Mouse (Mus musculus) intestine, postnatal 0 days (tissue): ENCODE data around the gene Mobp. TPM values are rescaled to one million over a fixed set of nuclear protein-coding genes. Genes with fewer than 3 reads are reported as not detected.
A peak's percentile ranks its signal among the peaks of the same experiment; 100 is the strongest.
"Not testable (repeated sequence)": the region's sequence is repeated elsewhere in the genome, so short reads cannot be mapped to it uniquely, and the experiment has no call there.

Experiments used
- ATAC-seq: fragments of 200-750 bp; cut with Nextera tagmentation; 2 replicates; pipeline ENCODE4 v1.8.0; 2017; ENCODE audit warnings: mild to moderate bottlenecking, moderate TSS enrichment, moderate library complexity
- H3K27ac ChIP-seq: fragments of 300-500 bp; sonication (generic); 2 replicates; pipeline ENCODE4 v1.5.1; 2014; ENCODE audit warnings: mild to moderate bottlenecking, low read depth, low read length, moderate library complexity
- H3K27me3 ChIP-seq: fragments of 300-500 bp; sonication (generic); replicated peaks from 2 replicates; pipeline ENCODE4 v1.6.1; 2014; ENCODE audit warnings: low read length, mixed read lengths; ENCODE audit not compliant: control insufficient read depth, insufficient read depth
- H3K36me3 ChIP-seq: fragments of 300-500 bp; sonication (generic); 2 replicates; pipeline ENCODE4 v1.6.1; 2014; ENCODE audit warnings: mild to moderate bottlenecking, moderate library complexity; ENCODE audit not compliant: control insufficient read depth, insufficient read depth
- H3K4me1 ChIP-seq: fragments of 300-500 bp; sonication (generic); replicated peaks from 2 replicates; pipeline ENCODE4 v1.6.1; 2014; ENCODE audit warnings: antibody characterized with exemption, low read length, mixed read lengths; ENCODE audit not compliant: control insufficient read depth, insufficient read depth
- H3K4me2 ChIP-seq: fragments of 300-500 bp; sonication (generic); replicated peaks from 2 replicates; pipeline ENCODE4 v1.6.1; 2014; ENCODE audit warnings: low read depth, mild to moderate bottlenecking, moderate library complexity
- H3K4me3 ChIP-seq: fragments of 300-500 bp; sonication (generic); 2 replicates; pipeline ENCODE4 v1.5.1; 2014; ENCODE audit warnings: low read depth, low read length
- H3K9ac ChIP-seq: fragments of 300-500 bp; sonication (generic); 2 replicates; pipeline ENCODE4 v1.6.1; 2014; ENCODE audit warnings: mild to moderate bottlenecking, low read depth, low read length
- H3K9me3 ChIP-seq: fragments of 300-500 bp; sonication (generic); 2 replicates; pipeline ENCODE4 v1.6.1; 2016; ENCODE audit warnings: mixed run types; ENCODE audit not compliant: control insufficient read depth
- CTCF ChIP-seq: sonication (generic); IDR thresholded peaks from 2 replicates; pipeline ENCODE4 v1.5.1; 2016; ENCODE audit warnings: low read depth, mild to moderate bottlenecking, control low read depth, antibody characterized with exemption, moderate library complexity
- WGBS: fragments of 180-500 bp; shearing (Covaris S2); extraction: QIAGEN DNeasy Blood & Tissue Kit; methylation state at CpG from one replicate; pipeline ENCODE4 v1.1.7; 2014; 5-methylcytosine and 5-hydroxymethylcytosine counted together
- polyA plus RNA-seq: library from polyadenylated mRNA; unstranded; fragments of >200 nt; fragmentation: Nextera tagmentation; extraction: Ambion mirVana; gene quantifications from 2 replicates; pipeline ENCODE4 v1.2.1, GENCODE M21; 2015

Gene Mobp
- 0.05 TPM in 1 of 2 replicates, not detected in the other for polyA plus RNA-seq

GRCm38 (mm10) chr9:120149222-120149828, at the start of gene Mobp:
Gene Mobp (plus strand): TSS chr9:120149707.
- Histone ChIP-seq H3K4me3 (no peak within 1 kb of the TSS), H3K27ac (no peak within 1 kb of the TSS), H3K4me2 (no peak within 1 kb of the TSS), H3K9ac (no peak within 1 kb of the TSS), H3K36me3 (no peaks in the 10 kb centered on the region), H3K9me3 (no peaks in the 10 kb centered on the region), H3K4me1 (no peaks in the 10 kb centered on the region), H3K27me3 (no peaks in the 10 kb centered on the region)
- TF ChIP-seq CTCF = no peak
- WGBS = 81% methylated on average over 11 of the region's 11 CpGs
- no peak for ATAC-seq

DNA sequence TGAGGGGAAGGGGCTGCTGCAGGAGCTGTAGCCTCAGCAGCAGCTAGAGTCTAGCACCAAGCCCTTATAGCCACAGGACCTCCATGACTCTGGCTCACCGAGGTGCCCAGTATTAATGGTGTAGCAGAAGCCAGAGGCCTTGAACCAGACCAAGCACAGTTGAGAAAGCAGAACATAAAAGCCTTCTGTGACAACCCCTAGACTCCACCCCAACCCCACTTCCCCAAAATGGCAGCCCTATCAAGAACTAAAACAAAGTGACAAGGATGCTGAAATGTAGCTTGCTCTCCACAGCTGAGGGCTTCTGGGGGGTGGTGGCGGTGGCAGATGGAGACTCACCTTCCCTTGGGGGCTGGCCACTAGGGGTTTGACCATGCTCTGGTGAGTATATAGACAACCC, 48.3 kb upstream of the Mobp start:
- no peak overlapping the region for H3K27ac ChIP-seq
- H3K36me3 ChIP-seq = no peaks in the 10 kb centered on the region
- H3K27me3 ChIP-seq = no peaks in the 10 kb centered on the region
- H3K4me1 ChIP-seq = no peaks in the 10 kb centered on the region
- no peak overlapping the region for H3K4me2 ChIP-seq
- WGBS = 98% methylated on average over 2 of the region's 2 CpGs
- no peak overlapping the region for H3K9ac ChIP-seq
- no peak for ATAC-seq
- H3K4me3 ChIP-seq = no peak overlapping the region
- no peaks in the 10 kb centered on the region for H3K9me3 ChIP-seq
- TF ChIP-seq CTCF = no peak

DNA sequence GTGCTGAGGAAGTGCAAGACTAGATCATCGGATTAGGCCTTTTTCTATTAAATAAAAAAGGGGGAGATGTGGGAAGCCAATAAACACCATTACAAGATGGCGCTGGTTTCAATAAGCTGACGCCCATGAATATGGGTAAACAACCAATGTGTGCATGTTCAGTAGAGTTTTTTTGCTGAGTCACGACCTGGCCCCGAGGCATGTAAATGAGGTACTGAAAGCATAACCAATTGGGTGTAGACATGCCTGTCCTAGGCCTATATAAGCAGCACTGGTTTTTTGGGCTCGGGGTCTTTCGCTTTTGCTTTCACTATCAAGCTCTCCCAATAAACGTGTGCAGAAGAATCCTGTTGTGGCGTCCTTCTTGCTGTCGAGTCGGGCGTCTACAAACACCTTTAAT, 40.6 kb upstream of the Mobp start:
- not testable (repeated sequence) for H3K4me3 ChIP-seq, H3K4me1 ChIP-seq, ATAC-seq, H3K9me3 ChIP-seq, H3K36me3 ChIP-seq, H3K4me2 ChIP-seq, H3K27me3 ChIP-seq, H3K9ac ChIP-seq, H3K27ac ChIP-seq
- 91% methylated on average over 12 of the region's 12 CpGs for WGBS

DNA sequence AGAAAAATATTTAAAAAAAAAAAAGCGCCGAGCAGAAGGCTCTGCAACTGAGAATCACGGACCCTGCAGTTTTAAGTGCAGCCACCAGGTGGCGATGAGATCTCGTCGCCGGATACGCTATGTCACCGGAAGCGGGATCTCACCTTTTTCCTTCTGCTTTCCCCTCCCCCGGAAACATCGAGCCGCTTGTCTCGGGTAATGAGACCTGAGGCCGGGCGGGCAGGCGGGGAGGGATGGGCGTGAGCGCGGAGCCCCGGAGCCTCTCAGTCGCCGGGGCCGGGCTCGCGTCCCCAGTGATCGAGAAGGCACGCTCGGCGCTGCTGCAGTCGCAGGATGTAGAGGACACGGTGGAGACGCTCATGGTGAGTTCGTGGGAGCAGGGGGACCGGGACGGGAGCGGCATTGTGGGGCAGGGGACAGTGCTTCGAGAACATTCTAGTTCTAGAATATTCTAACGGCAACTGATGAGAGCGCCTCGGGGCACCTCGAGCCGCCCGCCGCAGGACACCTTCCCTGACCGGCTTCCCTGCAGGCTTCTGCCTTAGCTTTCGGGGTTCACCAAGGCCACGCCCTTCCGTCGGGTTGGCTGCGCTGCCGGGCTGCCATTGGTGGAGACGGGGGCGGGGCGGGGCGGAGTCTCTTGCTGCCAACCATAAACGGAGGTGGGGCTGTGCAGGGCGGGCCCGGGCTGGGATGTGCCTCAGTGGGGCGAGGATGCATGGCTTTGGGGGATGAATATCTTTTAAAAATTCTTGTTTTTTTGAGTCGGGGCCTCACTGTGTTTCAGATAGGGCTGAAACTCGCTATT, 39.1 kb upstream of the Mobp start, which contains the start of gene Slc25a38:
Gene Slc25a38 (plus strand): TSS at position 164 of the 808 bp plus-strand sequence.
- Histone ChIP-seq H3K4me3 (peak within 1 kb of the TSS; percentile 75), H3K9me3 (no peaks in the 10 kb centered on the region), H3K9ac (peak within 1 kb of the TSS; percentile 60), H3K4me2 (peak within 1 kb of the TSS; percentile 79), H3K27me3 (no peaks in the 10 kb centered on the region), H3K4me1 (0 out of 2 replicates have a peak, but pooled peaks cover 6% of the 10 kb centered on the region), H3K36me3 (no peaks in the 10 kb centered on the region), H3K27ac (peak within 1 kb of the TSS; percentile 86)
- WGBS = under 1% methylated on average over 62 of the region's 62 CpGs
- TF ChIP-seq CTCF = peak; percentile 84
- peak; percentile 97 for ATAC-seq

GRCm38 (mm10) chr9:120111156-120111945, 38.2 kb upstream of the Mobp start:
- Histone ChIP-seq H3K4me1 (0 out of 2 replicates have a peak, but pooled peaks cover 6% of the 10 kb centered on the region), H3K27me3 (no peaks in the 10 kb centered on the region), H3K9ac (no peak overlapping the region), H3K4me3 (peak overlapping the region; percentile 75), H3K27ac (no peak overlapping the region), H3K9me3 (no peaks in the 10 kb centered on the region), H3K36me3 (0 out of 2 replicates have a peak, but pooled peaks cover under 1% of the 10 kb centered on the region), H3K4me2 (peak overlapping the region; percentile 79)
- TF ChIP-seq CTCF = no peak
- no peak for ATAC-seq
- WGBS = 76% methylated on average over 15 of the region's 15 CpGs

DNA sequence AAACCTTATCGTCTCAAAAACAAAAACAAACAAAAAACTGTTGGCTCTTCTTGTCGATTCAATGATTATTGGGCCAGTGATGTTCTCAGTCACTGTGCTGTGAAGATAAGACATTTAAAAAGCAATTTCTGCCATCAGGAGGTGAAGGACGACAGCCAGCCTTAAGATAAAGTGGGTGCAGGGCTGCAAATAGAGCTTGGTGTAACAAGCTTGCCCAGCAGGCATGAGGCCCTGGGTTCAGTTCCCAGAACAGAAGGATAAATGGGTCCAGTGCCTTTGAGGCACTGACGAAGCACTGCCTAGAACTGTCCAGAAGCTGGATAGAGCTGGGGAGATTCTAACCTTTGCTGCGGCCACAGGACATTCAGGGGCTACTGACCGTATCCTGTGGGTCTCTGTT, 37.0 kb upstream of the Mobp start:
- Histone ChIP-seq H3K9me3 (no peaks in the 10 kb centered on the region), H3K9ac (no peak overlapping the region), H3K27me3 (no peaks in the 10 kb centered on the region), H3K4me3 (no peak overlapping the region), H3K4me1 (0 out of 2 replicates have a peak, but pooled peaks cover 6% of the 10 kb centered on the region), H3K36me3 (peaks cover 10% of the 10 kb centered on the region; the same call in 1 of the 2 replicates), H3K4me2 (no peak overlapping the region), H3K27ac (no peak overlapping the region)
- no peak for ATAC-seq
- WGBS = 93% methylated on average over 6 of the region's 6 CpGs
- TF ChIP-seq CTCF = no peak
